Mouse (Mus musculus): Measurements from ENCODE around the gene Ezh1.

- no peak for TF ChIP-seq POLR2A (IDR thresholded peaks at IDR 0.05; ENCODE audit: low read depth, low read length)
- TF ChIP-seq CTCF (conservative IDR thresholded peaks at IDR 0.05; ENCODE audit: insufficient read depth, insufficient read length, low read depth, low read length): no peak
These were observed 46.0 kb downstream of the Ezh1 start for GRCm38 (mm10) chr11:101180261-101180660.
